Mouse (Mus musculus) thymus, adult 2 months (tissue): ENCODE data around the gene Lpin1.

Source experiments
- CTCF ChIP-seq: fragments of 200-500 bp; IDR thresholded peaks from 2 replicates; pipeline ENCODE4 v1.5.1; 2012; ENCODE audit warnings: mild to moderate bottlenecking, control low read depth, low read length, moderate library complexity, borderline replicate concordance; ENCODE audit not compliant: control insufficient read depth, poor library complexity, insufficient read depth; ENCODE audit errors: extremely low read depth
- POLR2A ChIP-seq: fragments of 200-500 bp; IDR thresholded peaks from 2 replicates; pipeline ENCODE4 v1.6.1; 2012; ENCODE audit warnings: mild to moderate bottlenecking, low read length, control low read depth, moderate library complexity; ENCODE audit not compliant: control insufficient read depth, poor library complexity, insufficient read depth; ENCODE audit errors: extremely low read depth

- TF ChIP-seq CTCF (no peak), POLR2A (no peak)
Measured at GRCm38 (mm10) chr12:16528650-16529049, 82.1 kb downstream of the Lpin1 start.
